Mouse (Mus musculus) left cerebral cortex, postnatal 14 days (tissue): Measurements from ENCODE around the gene Gkn1. TPM values are rescaled to one million over a fixed set of nuclear protein-coding genes. Genes with fewer than 3 reads are reported as not detected.

Experiments
- DNase-seq, 2 experiments: peaks; one replicate each; pipeline ENCODE4 v3.0.0; 2021 to 2022; ENCODE audit warnings: low spot score in 2 of 2, mixed read lengths in 1 of 2
- intact Hi-C: fragments of 180-260 bp; cut with DNase I; formaldehyde crosslinking; loops from one replicate; pipeline ENCODE4 v1.15.1; 2025
- total RNA-seq, 2 experiments: library from RNA; stranded (reverse); gene quantifications; 2 replicates each; pipeline ENCODE4 v1.2.3; 2021

Gkn1 gene
- total RNA-seq, 2 experiments from 2014 or later, result 0.27 to 0.29 TPM

DNA sequence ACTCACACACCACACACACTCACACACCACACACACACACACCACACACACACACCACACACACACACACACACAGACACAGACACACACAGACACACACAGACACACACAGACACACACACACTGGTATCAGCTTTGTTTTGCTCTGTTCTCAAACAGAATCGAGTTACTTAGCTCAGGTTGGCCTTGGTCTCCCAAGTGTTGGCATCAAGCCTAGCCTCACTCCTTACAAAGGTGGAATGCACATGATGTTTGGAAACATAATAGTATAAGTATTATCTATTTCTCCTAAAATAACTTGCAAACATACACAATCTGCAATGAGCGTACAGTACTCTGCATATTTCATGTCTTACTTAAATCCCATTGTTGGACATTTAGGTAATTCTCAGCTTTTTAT lies 18.4 kb downstream of the Gkn1 start:
- DNase-seq, result no peak
- intact Hi-C loops, result loop anchor here (5.0 kb wide), 1 partner anchor 40 kb away; no protein-coding TSS in a partner anchor

DNA sequence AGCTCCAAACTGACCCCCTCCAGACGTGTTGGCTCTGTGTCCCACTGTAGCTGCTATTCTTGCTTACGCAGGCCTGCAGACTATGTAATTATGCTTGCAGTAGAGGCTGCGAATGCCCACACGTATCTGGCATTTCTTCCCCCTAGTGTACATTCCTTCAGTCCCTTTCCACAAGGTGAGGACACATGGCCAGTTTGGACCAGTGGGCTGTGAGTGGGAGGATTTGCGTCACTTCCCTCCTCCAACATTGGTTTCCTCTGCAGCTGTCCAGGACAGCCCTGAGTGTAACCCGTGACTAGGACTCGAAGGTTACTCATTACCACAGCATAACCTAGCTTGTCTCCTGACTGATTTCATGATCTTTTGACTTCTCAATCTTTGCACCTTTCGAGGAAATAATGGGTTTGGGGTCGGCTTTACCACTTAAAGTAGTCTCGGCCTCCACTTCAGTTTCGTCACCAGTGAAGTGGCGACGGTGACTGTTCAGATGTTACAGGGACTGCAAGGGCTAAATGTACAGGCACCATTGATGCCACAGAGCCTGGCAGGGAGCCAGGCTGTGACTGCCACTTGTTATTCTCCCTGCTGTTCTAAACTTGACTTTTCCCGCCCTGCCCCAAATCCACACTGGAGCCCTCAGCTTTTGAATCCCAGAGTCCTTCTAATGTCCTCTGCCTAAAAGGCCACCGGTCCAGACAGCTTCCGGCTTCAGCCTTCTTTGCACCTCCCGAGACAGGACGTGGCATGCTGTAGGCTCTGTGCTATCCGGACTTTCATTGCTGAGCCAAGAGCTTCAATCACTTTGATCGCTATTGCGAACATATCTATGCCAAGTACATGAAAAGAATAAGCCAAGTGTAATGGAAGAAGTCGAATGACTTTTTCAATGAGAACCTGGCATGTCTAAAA lies 22.2 kb downstream of the Gkn1 start:
- intact Hi-C loops, result no loop called here
- peak in 1 of 2 experiments; percentile 23 for DNase-seq

DNA sequence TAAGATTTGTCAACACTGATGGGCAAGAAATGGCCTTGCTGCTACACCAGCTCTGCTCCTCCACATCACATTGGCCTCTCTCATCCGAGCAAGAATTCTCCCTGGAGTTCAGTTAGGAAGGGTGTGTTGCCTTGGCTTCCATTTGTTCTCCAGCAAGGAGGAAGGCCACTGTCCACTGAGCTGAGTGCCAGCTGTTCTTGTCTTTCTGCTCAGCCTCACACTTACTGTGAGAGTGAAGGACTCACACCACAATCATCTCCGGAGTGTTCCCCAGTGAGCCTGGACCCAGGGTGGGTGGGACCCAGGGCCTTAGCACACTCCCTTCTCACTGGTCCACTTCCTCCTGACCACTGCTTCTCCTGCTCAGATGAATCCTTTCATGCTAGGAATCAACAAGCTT lies 23.8 kb downstream of the Gkn1 start:
- intact Hi-C loops, result no loop called here
- DNase-seq, result no peak

DNA sequence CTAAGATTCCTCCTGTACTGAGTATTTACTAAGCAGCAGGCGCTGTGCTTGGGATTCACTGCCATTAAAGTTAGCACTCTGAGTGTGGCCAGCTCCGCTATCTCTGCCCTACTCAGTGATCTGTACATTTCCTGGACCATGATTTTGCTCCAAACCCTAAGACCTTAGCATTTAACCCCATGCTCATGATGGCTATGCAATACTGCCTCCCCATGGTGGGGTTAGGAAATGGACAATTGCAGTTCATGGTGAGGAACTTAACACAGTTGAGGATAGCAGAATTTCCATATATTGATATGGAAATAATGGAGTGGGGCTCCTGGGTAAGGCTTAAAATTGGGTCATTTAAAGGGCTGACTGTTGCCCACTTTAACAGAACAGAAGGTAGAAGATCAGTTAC lies 27.4 kb downstream of the Gkn1 start:
- intact Hi-C loops, result no loop called here
- DNase-seq, result peak in 1 of 2 experiments; percentile 24

DNA sequence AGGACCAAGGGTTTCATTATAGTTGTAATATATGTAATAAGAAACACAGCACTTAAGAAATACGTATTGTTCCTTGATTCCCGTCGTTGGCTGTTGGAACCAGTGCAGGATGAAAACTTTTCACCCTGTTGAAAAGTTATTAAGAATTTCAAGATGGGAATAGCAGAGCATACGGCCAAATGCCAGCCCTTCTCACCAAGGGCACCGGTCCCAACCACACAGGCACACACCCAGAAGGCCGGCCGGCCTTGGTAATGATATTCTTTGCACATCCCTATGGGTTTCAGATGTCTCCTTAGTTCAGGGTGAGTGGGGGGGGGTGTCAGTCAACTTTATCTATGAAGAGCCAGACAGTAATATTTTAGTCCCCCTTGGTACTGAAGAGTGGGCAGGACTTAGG lies 32.1 kb downstream of the Gkn1 start:
- no peak for DNase-seq
- intact Hi-C loops, result no loop called here

DNA sequence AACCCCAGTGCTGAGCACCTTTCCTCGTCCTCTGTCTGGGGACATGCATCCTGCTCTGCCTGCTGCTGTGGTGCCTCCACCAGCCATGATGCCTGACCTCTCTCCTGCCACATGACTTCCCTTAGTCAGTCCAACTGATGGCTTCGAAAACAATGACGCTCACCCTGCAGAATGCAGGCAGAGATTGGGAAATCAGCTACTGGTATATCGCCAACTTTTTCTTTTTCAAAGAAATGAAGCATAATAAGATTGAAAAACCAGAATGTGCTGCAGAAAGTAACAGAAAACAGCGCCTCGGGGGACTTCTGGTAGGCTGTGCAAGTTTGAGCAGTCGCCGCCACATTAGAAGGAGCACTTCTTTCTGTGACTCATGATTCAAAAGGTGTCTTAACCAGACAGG lies 33.8 kb downstream of the Gkn1 start:
- intact Hi-C loops, result no loop called here
- no peak for DNase-seq

DNA sequence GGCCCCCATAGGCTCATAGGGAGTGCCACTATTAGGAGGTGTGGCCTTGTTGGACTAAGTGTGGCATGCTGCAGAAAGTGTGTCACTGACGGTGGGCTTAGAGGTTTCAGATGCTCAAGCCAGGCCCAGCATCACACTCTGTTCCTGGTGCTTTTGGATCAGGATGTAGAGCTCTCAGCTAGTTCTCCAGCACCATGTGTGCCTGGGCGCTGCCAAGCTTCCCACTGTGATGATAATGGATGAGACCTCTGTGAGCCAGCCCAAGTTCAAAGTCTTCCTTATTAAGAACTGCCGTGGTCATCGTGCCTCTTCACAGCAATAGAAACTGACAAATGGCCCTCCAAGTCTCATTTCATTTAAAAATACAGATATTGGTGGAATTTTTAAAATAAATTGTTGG lies 38.0 kb downstream of the Gkn1 start:
- no peak for DNase-seq
- intact Hi-C loops, result no loop called here

DNA sequence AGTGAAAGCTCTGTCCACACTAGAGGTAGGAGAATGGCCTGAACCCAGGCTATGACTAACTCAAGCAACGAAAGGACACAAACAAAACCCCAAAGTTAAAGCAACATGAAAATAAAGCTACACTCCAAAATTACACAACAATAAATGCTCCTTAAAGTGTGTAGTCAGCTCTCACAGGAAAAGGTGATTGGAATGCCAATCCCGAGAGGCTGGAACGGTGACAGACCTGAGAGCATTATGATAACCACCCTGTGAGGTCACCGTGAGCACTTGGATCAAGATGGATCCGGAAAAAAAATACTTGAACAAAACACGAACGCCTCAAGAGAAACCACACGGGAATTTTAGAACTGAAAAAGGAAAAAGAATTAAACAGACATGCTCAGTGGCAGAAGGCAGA lies 46.3 kb downstream of the Gkn1 start:
- intact Hi-C loops, result no loop called here
- DNase-seq, result no peak

DNA sequence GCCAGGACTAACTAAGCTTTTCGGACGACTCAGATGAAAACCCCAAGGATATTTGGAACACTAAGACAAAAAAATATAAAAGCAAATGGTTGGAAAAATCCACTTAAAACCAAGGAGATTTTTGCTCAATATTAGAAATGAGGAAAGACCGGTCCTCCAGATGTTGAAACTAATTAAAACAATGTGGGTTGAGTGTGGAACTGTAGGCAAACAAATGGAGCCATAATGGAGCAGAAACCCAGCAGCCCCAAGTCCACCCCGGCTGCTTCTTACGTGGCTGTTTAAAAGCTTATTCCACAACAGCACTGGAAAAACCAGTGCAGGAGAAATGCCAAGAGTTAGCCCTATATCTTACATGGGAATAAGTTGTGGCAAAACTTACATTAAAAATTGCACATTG lies 48.0 kb downstream of the Gkn1 start:
- intact Hi-C loops, result no loop called here
- no peak for DNase-seq

DNA sequence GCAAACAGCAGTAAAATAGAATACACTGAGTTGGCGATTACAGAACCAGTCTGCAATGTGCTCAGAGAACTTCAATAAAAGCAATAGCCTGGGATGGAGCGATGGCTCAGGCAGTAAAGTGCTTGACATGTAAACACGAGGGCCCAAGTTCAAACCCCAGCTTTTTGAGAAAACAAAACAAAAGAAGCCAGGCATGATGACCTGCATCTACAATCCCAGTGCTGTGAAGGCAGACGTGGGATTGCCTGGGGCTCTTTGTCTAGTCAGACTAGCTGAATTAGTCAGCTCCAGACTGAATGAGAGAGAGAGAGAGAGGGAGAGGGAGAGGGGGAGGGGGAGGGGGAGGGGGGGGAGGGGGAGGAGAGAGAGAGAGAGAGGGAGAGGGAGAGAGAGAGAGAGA lies 48.8 kb downstream of the Gkn1 start:
- intact Hi-C loops, result no loop called here
- no peak for DNase-seq

Other genes with a start within 250 kb of the Gkn1 start
- not detected for gene D6Ertd527e, start 246.2 kb downstream of the Gkn1 start, total RNA-seq
- 10 to 100 TPM; 15.4 to 15.5 TPM for gene Antxr1, start 15.1 kb downstream of the Gkn1 start, total RNA-seq
- not detected for gene Gkn2, start 22.4 kb upstream of the Gkn1 start, total RNA-seq
- gene Gkn3, start 38.0 kb upstream of the Gkn1 start, total RNA-seq, result 1 to 10 TPM; 3.9 TPM
- gene Bmp10, start 78.1 kb upstream of the Gkn1 start, total RNA-seq, result not detected
- gene Arhgap25, start 182.3 kb upstream of the Gkn1 start, total RNA-seq, result 10 to 100 TPM in 1 of 2 experiments, 1 to 10 TPM in 1; 7.9 to 11.0 TPM
- gene Prokr1, start 239.8 kb upstream of the Gkn1 start, total RNA-seq, result under 1 TPM; 0.32 to 0.92 TPM